Mouse (Mus musculus) heart, adult 2 months (tissue): Measurements from ENCODE around the gene Tmem189. TPM values are rescaled to one million over a fixed set of nuclear protein-coding genes. Genes with fewer than 3 reads are reported as not detected.

Experiments
- DNase-seq, 2 experiments: peaks; one replicate each; pipeline ENCODE4 v3.0.0; 2021
- H3K27ac ChIP-seq: fragments of 200-600 bp; 2 replicates; pipeline ENCODE4 v1.8.1; 2022
- H3K27me3 ChIP-seq: fragments of 200-500 bp; 2 replicates; pipeline ENCODE4 v1.6.1; 2012; ENCODE audit warnings: mild to moderate bottlenecking, low read length, inconsistent platforms, mixed read lengths; ENCODE audit not compliant: control insufficient read depth, insufficient read depth
- H3K36me3 ChIP-seq: fragments of 200-500 bp; 2 replicates; pipeline ENCODE4 v1.6.1; 2012; ENCODE audit warnings: low read length, inconsistent platforms; ENCODE audit not compliant: control insufficient read depth, insufficient read depth
- H3K4me1 ChIP-seq: fragments of 200-500 bp; 2 replicates; pipeline ENCODE4 v1.6.1; 2011; ENCODE audit warnings: low read length; ENCODE audit not compliant: control insufficient read depth, insufficient read depth
- H3K4me3 ChIP-seq: fragments of 200-600 bp; 2 replicates; pipeline ENCODE4 v1.8.1; 2022
- H3K79me2 ChIP-seq: fragments of 200-500 bp; replicated peaks from 2 replicates; pipeline ENCODE4 v1.6.1; 2012; ENCODE audit warnings: mild to moderate bottlenecking, inconsistent platforms, low read length, moderate library complexity, mixed read lengths; ENCODE audit not compliant: control insufficient read depth, insufficient read depth
- H3K9ac ChIP-seq: fragments of 200-500 bp; 2 replicates; pipeline ENCODE4 v1.6.1; 2012; ENCODE audit warnings: low read depth, mild to moderate bottlenecking, control low read depth, inconsistent platforms, low read length, mixed read lengths
- CTCF ChIP-seq: fragments of 200-600 bp; IDR thresholded peaks from 2 replicates; pipeline ENCODE4 v1.8.1; 2022; ENCODE audit warnings: antibody characterized with exemption, mild to moderate bottlenecking, moderate library complexity
- EP300 ChIP-seq: fragments of 200-500 bp; IDR thresholded peaks from 2 replicates; pipeline ENCODE4 v1.6.1; 2011; ENCODE audit warnings: low read depth, low read length, control low read depth; ENCODE audit not compliant: insufficient read depth
- POLR2A ChIP-seq: fragments of 200-500 bp; IDR thresholded peaks from 2 replicates; pipeline ENCODE4 v1.6.1; 2011; ENCODE audit warnings: mild to moderate bottlenecking, low read depth, low read length, control low read depth; ENCODE audit not compliant: insufficient read depth
- WGBS: fragments of 180-500 bp; shearing (Covaris S2); methylation state at CpG from one replicate; pipeline ENCODE4 v1.1.7; 2018; 5-methylcytosine and 5-hydroxymethylcytosine counted together
- intact Hi-C: fragments of 180-260 bp; cut with DNase I; formaldehyde crosslinking; loops from one replicate; pipeline ENCODE4 v1.15.1; 2025
- polyA plus RNA-seq: library from polyadenylated mRNA; depleted of rRNA; stranded (reverse); fragments of >200 nt; gene quantifications from 2 replicates; pipeline ENCODE4 v1.2.3, GENCODE M21; 2012
- total RNA-seq, 2 experiments: library from RNA; stranded (reverse); gene quantifications; 2 replicates each; pipeline ENCODE4 v1.2.3; 2021

Gene Tmem189
- total and polyA plus RNA-seq, 3 experiments = 23.0 to 53.2 (median 26.4) TPM

- DNase-seq = peak; percentile 61 to 81
- no peaks in the 10 kb centered on the region for H3K27me3 ChIP-seq
- peak overlapping the region; percentile 37 for H3K9ac ChIP-seq
- H3K4me3 ChIP-seq = no peak overlapping the region
- no peaks in the 10 kb centered on the region for H3K36me3 ChIP-seq
- TF ChIP-seq CTCF (no peak), EP300 (peak; percentile 73; the same call in 1 of the 2 replicates), POLR2A (no peak; the same call in 1 of the 2 replicates)
- peaks cover 16% of the 10 kb centered on the region for H3K4me1 ChIP-seq
- intact Hi-C loops = no loop called here
- 67% methylated on average over 7 of the region's 7 CpGs for WGBS
- H3K27ac ChIP-seq = peak overlapping the region; percentile 74
- H3K79me2 ChIP-seq = no peaks in the 10 kb centered on the region
Observed at GRCm38 (mm10) chr2:167696143-167696542, 6.5 kb upstream of the Tmem189 start.

- intact Hi-C loops = no loop called here
Observed at GRCm38 (mm10) chr2:167695491-167695890, 5.9 kb upstream of the Tmem189 start.

GRCm38 (mm10) chr2:167694963-167695362 lies 5.3 kb upstream of the Tmem189 start:
- no peak for DNase-seq
- no peak overlapping the region for H3K27ac ChIP-seq
- TF ChIP-seq POLR2A = no peak
- TF ChIP-seq EP300 = no peak
- TF ChIP-seq CTCF = no peak
- H3K27me3 ChIP-seq = no peaks in the 10 kb centered on the region
- intact Hi-C loops = loop anchor here (5.0 kb wide), 1 partner anchor 152 kb away; no protein-coding TSS in a partner anchor
- no peak overlapping the region for H3K4me3 ChIP-seq
- WGBS = 93% methylated on average over 7 of the region's 7 CpGs
- H3K9ac ChIP-seq = no peak overlapping the region
- H3K36me3 ChIP-seq = no peaks in the 10 kb centered on the region
- peaks cover 17% of the 10 kb centered on the region for H3K4me1 ChIP-seq
- no peaks in the 10 kb centered on the region for H3K79me2 ChIP-seq

More at GRCm38 (mm10) chr2:167695491-167695890, 5.9 kb upstream of the Tmem189 start:
- Histone ChIP-seq H3K36me3 (no peaks in the 10 kb centered on the region), H3K4me3 (no peak overlapping the region), H3K27me3 (no peaks in the 10 kb centered on the region), H3K4me1 (peaks cover 17% of the 10 kb centered on the region), H3K9ac (no peak overlapping the region), H3K79me2 (no peaks in the 10 kb centered on the region), H3K27ac (peak overlapping the region; percentile 74)
- DNase-seq = no peak
- WGBS = 80% methylated on average over 14 of the region's 14 CpGs
- no peak for TF ChIP-seq CTCF
- no peak for TF ChIP-seq POLR2A
- no peak for TF ChIP-seq EP300

- H3K79me2 ChIP-seq = no peaks in the 10 kb centered on the region
- no peaks in the 10 kb centered on the region for H3K27me3 ChIP-seq
- WGBS = 26% methylated on average over 1 of the region's 1 CpGs
- H3K4me1 ChIP-seq = peaks cover 17% of the 10 kb centered on the region
- no peaks in the 10 kb centered on the region for H3K36me3 ChIP-seq
- intact Hi-C loops = loop anchor here (5.0 kb wide), 1 partner anchor 153 kb away; no protein-coding TSS in a partner anchor
- no peak for DNase-seq
- H3K4me3 ChIP-seq = no peak overlapping the region
- no peak overlapping the region for H3K9ac ChIP-seq
- TF ChIP-seq CTCF (no peak), EP300 (no peak), POLR2A (no peak)
- H3K27ac ChIP-seq = peak overlapping the region; percentile 52
Observed at GRCm38 (mm10) chr2:167694244-167694643, 4.6 kb upstream of the Tmem189 start.

- Histone ChIP-seq H3K27me3 (no peaks in the 10 kb centered on the region), H3K4me3 (no peak overlapping the region), H3K4me1 (peaks cover 17% of the 10 kb centered on the region), H3K79me2 (no peaks in the 10 kb centered on the region), H3K27ac (peak overlapping the region; percentile 52; the same call in 1 of the 2 replicates), H3K36me3 (no peaks in the 10 kb centered on the region), H3K9ac (no peak overlapping the region)
- no peak for DNase-seq
- intact Hi-C loops = loop anchor here (2.0 to 5.0 kb wide), 2 partner anchors 71 to 154 kb away; no protein-coding TSS in a partner anchor
- WGBS = 87% methylated on average over 2 of the region's 2 CpGs
- TF ChIP-seq POLR2A = no peak
Observed at GRCm38 (mm10) chr2:167693540-167693939, 3.9 kb upstream of the Tmem189 start.

GRCm38 (mm10) chr2:167692831-167693230 lies 3.2 kb upstream of the Tmem189 start:
- no peak for DNase-seq
- H3K36me3 ChIP-seq = no peaks in the 10 kb centered on the region
- peaks cover 15% of the 10 kb centered on the region for H3K4me1 ChIP-seq
- TF ChIP-seq POLR2A (peak; percentile 2; the same call in 1 of the 2 replicates), EP300 (no peak), CTCF (no peak)
- H3K9ac ChIP-seq = no peak overlapping the region
- intact Hi-C loops = loop anchor here (2.0 to 5.0 kb wide), 2 partner anchors 72 to 154 kb away; no protein-coding TSS in a partner anchor
- H3K4me3 ChIP-seq = no peak overlapping the region
- 59% methylated on average over 3 of the region's 3 CpGs for WGBS
- H3K79me2 ChIP-seq = no peaks in the 10 kb centered on the region
- H3K27ac ChIP-seq = no peak overlapping the region
- H3K27me3 ChIP-seq = no peaks in the 10 kb centered on the region
